Mouse (Mus musculus) heart, adult 2 months (tissue): Measurements from ENCODE around the gene Stat3.

Source experiments
- CTCF ChIP-seq: fragments of 200-600 bp; IDR thresholded peaks from 2 replicates; pipeline ENCODE4 v1.8.1; 2022; ENCODE audit warnings: antibody characterized with exemption, mild to moderate bottlenecking, moderate library complexity
- EP300 ChIP-seq: fragments of 200-500 bp; IDR thresholded peaks from 2 replicates; pipeline ENCODE4 v1.6.1; 2011; ENCODE audit warnings: low read depth, low read length, control low read depth; ENCODE audit not compliant: insufficient read depth
- POLR2A ChIP-seq: fragments of 200-500 bp; IDR thresholded peaks from 2 replicates; pipeline ENCODE4 v1.6.1; 2011; ENCODE audit warnings: mild to moderate bottlenecking, low read depth, low read length, control low read depth; ENCODE audit not compliant: insufficient read depth

- TF ChIP-seq CTCF (peak; percentile 47), POLR2A (peak; percentile 44; the same call in 1 of the 2 replicates), EP300 (no peak)
Observed at GRCm38 (mm10) chr11:100860198-100861048, 78.9 kb downstream of the Stat3 start.
